Mouse (Mus musculus) heart, adult 2 months (tissue): Measurements from ENCODE around the gene Coro2b.

Experiments used
- CTCF ChIP-seq: fragments of 200-600 bp; IDR thresholded peaks from 2 replicates; pipeline ENCODE4 v1.8.1; 2022; ENCODE audit warnings: antibody characterized with exemption, mild to moderate bottlenecking, moderate library complexity
- EP300 ChIP-seq: fragments of 200-500 bp; IDR thresholded peaks from 2 replicates; pipeline ENCODE4 v1.6.1; 2011; ENCODE audit warnings: low read depth, low read length, control low read depth; ENCODE audit not compliant: insufficient read depth
- POLR2A ChIP-seq: fragments of 200-500 bp; IDR thresholded peaks from 2 replicates; pipeline ENCODE4 v1.6.1; 2011; ENCODE audit warnings: mild to moderate bottlenecking, low read depth, low read length, control low read depth; ENCODE audit not compliant: insufficient read depth

GRCm38 (mm10) chr9:62421911-62422310 is 114.9 kb downstream of the Coro2b start:
- no peak for TF ChIP-seq EP300
- TF ChIP-seq CTCF, result no peak
- no peak for TF ChIP-seq POLR2A
